Mouse (Mus musculus) CH12.LX (cell line): ENCODE measurements at regions not wholly inside any gene's neighbourhood (a gene's known extent, or its start where the extent isn't known, plus 50 kb on each side); places are given as distances from the start of the nearest gene placed in this dataset.

Source experiments
- DNase-seq: peaks from one replicate; pipeline ENCODE4 v3.0.0-alpha.2; 2013; ENCODE audit errors: extremely low read depth
- H3K27ac ChIP-seq: 2 replicates; pipeline ENCODE4 v1.5.1; 2012; ENCODE audit warnings: low read depth, mild to moderate bottlenecking, control low read depth, moderate library complexity; ENCODE audit not compliant: insufficient read depth
- H3K27me3 ChIP-seq: replicated peaks from 2 replicates; pipeline ENCODE3; 2012; ENCODE audit warnings: inconsistent platforms
- H3K36me3 ChIP-seq, 2 experiments: replicated peaks in 1 of 2; 2 replicates each; pipeline versions ENCODE3 to v1.6.1; 2012; ENCODE audit warnings: inconsistent platforms in 1 of 2, low read length in 1 of 2, mild to moderate bottlenecking in 1 of 2, mixed read lengths in 1 of 2, moderate library complexity in 1 of 2; ENCODE audit not compliant: control insufficient read depth in 1 of 2, insufficient read depth in 1 of 2
- H3K4me1 ChIP-seq, 2 experiments: 2 replicates each; pipeline ENCODE4 v1.6.1; 2012; ENCODE audit warnings: inconsistent platforms in 1 of 2, moderate library complexity in 1 of 2; ENCODE audit not compliant: insufficient read depth in 2 of 2, control insufficient read depth in 1 of 2
- H3K4me2 ChIP-seq: 2 replicates; pipeline ENCODE4 v1.6.1; 2012; ENCODE audit warnings: low read depth, mild to moderate bottlenecking, control low read depth; ENCODE audit not compliant: poor library complexity, insufficient read depth, severe bottlenecking
- H3K4me3 ChIP-seq, 3 experiments: fragments of 150-350 bp in 1 of 3; sonication (generic) in 1 of 3; replicated peaks in 1 of 3; 2 replicates each; pipeline versions ENCODE3 to v1.5.1; 2011 to 2012; ENCODE audit warnings: low read depth in 2 of 3, low read length in 2 of 3, mild to moderate bottlenecking in 2 of 3, moderate library complexity in 2 of 3, control low read depth in 1 of 3, improper control_type of control experiment in 1 of 3, inconsistent platforms in 1 of 3, mixed read lengths in 1 of 3; ENCODE audit not compliant: poor library complexity in 1 of 3
- H3K79me2 ChIP-seq: replicated peaks from 2 replicates; pipeline ENCODE4 v1.6.1; 2012; ENCODE audit warnings: mild to moderate bottlenecking, moderate library complexity; ENCODE audit not compliant: control insufficient read depth, poor library complexity, insufficient read depth, severe bottlenecking; ENCODE audit errors: extremely low read depth
- H3K9ac ChIP-seq: 2 replicates; pipeline ENCODE4 v1.6.1; 2012; ENCODE audit warnings: low read depth, mild to moderate bottlenecking, control low read depth, moderate library complexity; ENCODE audit not compliant: insufficient read depth
- H3K9me3 ChIP-seq: replicated peaks from 2 replicates; pipeline ENCODE3; 2012; ENCODE audit warnings: low read length, inconsistent platforms, mixed read lengths
- BHLHE40 ChIP-seq: IDR thresholded peaks from 2 replicates; pipeline ENCODE4 v1.6.1; 2011; ENCODE audit warnings: mild to moderate bottlenecking, low read depth, low read length, improper control_type of control experiment
- CHD1 ChIP-seq: IDR thresholded peaks from 2 replicates; pipeline ENCODE4 v1.6.1; 2012; ENCODE audit warnings: low read depth, low read length, improper control_type of control experiment, inconsistent platforms
- CHD2 ChIP-seq: IDR thresholded peaks from 2 replicates; pipeline ENCODE4 v1.6.1; 2011; ENCODE audit warnings: low read length, improper control_type of control experiment
- CTCF ChIP-seq, 2 experiments: IDR thresholded peaks in 1 of 2; conservative IDR thresholded peaks in 1 of 2; 2 replicates each; pipeline ENCODE4 v1.5.1; 2011 to 2012; ENCODE audit warnings: low read depth in 2 of 2, low read length in 2 of 2, improper control_type of control experiment in 1 of 2, inconsistent platforms in 1 of 2, mild to moderate bottlenecking in 1 of 2, moderate library complexity in 1 of 2
- E2F4 ChIP-seq: IDR thresholded peaks from 2 replicates; pipeline ENCODE4 v1.6.1; 2011; ENCODE audit warnings: low read depth, low read length, improper control_type of control experiment; ENCODE audit not compliant: insufficient replicate concordance
- ELF1 ChIP-seq: IDR thresholded peaks from 2 replicates; pipeline ENCODE4 v1.6.1; 2014; ENCODE audit warnings: low read depth, mild to moderate bottlenecking, inconsistent platforms, low read length, improper control_type of control experiment
- EP300 ChIP-seq: IDR thresholded peaks from 2 replicates; pipeline ENCODE4 v1.6.1; 2011; ENCODE audit warnings: low read length, improper control_type of control experiment
- IRF4 ChIP-seq: IDR thresholded peaks from 2 replicates; pipeline ENCODE4 v1.6.1; 2014; ENCODE audit warnings: low read depth, mild to moderate bottlenecking, inconsistent platforms, low read length, improper control_type of control experiment
- JUN ChIP-seq: IDR thresholded peaks from 2 replicates; pipeline ENCODE4 v1.6.1; 2011; ENCODE audit warnings: low read depth, mild to moderate bottlenecking, low read length, improper control_type of control experiment, moderate library complexity; ENCODE audit not compliant: insufficient read depth
- JUND ChIP-seq: conservative IDR thresholded peaks from 2 replicates; pipeline ENCODE4 v1.6.1; 2011; ENCODE audit warnings: low read depth, low read length, improper control_type of control experiment
- KAT2A ChIP-seq: IDR thresholded peaks from 2 replicates; pipeline ENCODE4 v1.6.1; 2012; ENCODE audit warnings: low read length, improper control_type of control experiment, inconsistent platforms; ENCODE audit not compliant: insufficient replicate concordance
- MAFK ChIP-seq: IDR thresholded peaks from 2 replicates; pipeline ENCODE4 v1.6.1; 2011; ENCODE audit warnings: low read length, improper control_type of control experiment; ENCODE audit not compliant: insufficient replicate concordance
- MAX ChIP-seq: IDR thresholded peaks from 2 replicates; pipeline ENCODE4 v1.6.1; 2011; ENCODE audit warnings: low read length, improper control_type of control experiment
- MAZ ChIP-seq: IDR thresholded peaks from 2 replicates; pipeline ENCODE4 v1.6.1; 2012; ENCODE audit warnings: low read depth, mild to moderate bottlenecking, inconsistent platforms, low read length, improper control_type of control experiment, moderate library complexity
- MXI1 ChIP-seq: IDR thresholded peaks from 2 replicates; pipeline ENCODE4 v1.6.1; 2011; ENCODE audit warnings: mild to moderate bottlenecking, low read depth, low read length, improper control_type of control experiment
- MYC ChIP-seq: IDR thresholded peaks from 2 replicates; pipeline ENCODE4 v1.6.1; 2011; ENCODE audit warnings: low read depth, mild to moderate bottlenecking, improper control_type of control experiment, low read length
- NELFE ChIP-seq: IDR thresholded peaks from 2 replicates; pipeline ENCODE4 v1.6.1; 2011; ENCODE audit warnings: low read depth, low read length, improper control_type of control experiment
- PAX5 ChIP-seq: IDR thresholded peaks from 2 replicates; pipeline ENCODE4 v1.6.1; 2012; ENCODE audit warnings: low read length, inconsistent platforms, mixed read lengths
- POLR2A ChIP-seq: IDR thresholded peaks from 2 replicates; pipeline ENCODE4 v1.6.1; 2011; ENCODE audit warnings: low read depth, mild to moderate bottlenecking, improper control_type of control experiment, low read length
- POLR2AphosphoS2 ChIP-seq: IDR thresholded peaks from 2 replicates; pipeline ENCODE4 v1.6.1; 2011; ENCODE audit warnings: low read depth, low read length, improper control_type of control experiment
- RAD21 ChIP-seq: IDR thresholded peaks from 2 replicates; pipeline ENCODE4 v1.6.1; 2011; ENCODE audit warnings: low read depth, mild to moderate bottlenecking, low read length, improper control_type of control experiment, moderate library complexity
- RCOR1 ChIP-seq: conservative IDR thresholded peaks from 2 replicates; pipeline ENCODE4 v1.6.1; 2012; ENCODE audit warnings: low read depth, mild to moderate bottlenecking, inconsistent platforms, low read length, improper control_type of control experiment
- SIN3A ChIP-seq: IDR thresholded peaks from 2 replicates; pipeline ENCODE4 v1.6.1; 2012; ENCODE audit warnings: low read length, improper control_type of control experiment, inconsistent platforms
- SMC3 ChIP-seq: IDR thresholded peaks from 2 replicates; pipeline ENCODE4 v1.6.1; 2011; ENCODE audit warnings: low read depth, low read length, improper control_type of control experiment
- TBP ChIP-seq: conservative IDR thresholded peaks from 2 replicates; pipeline ENCODE4 v1.6.1; 2011; ENCODE audit warnings: low read depth, low read length, improper control_type of control experiment
- UBTF ChIP-seq: IDR thresholded peaks from 2 replicates; pipeline ENCODE4 v1.6.1; 2012; ENCODE audit warnings: low read depth, mild to moderate bottlenecking, inconsistent platforms, low read length, improper control_type of control experiment, moderate library complexity
- USF1 ChIP-seq: IDR thresholded peaks from 2 replicates; pipeline ENCODE4 v1.6.1; 2014; ENCODE audit warnings: low read depth, mild to moderate bottlenecking, inconsistent platforms, low read length, improper control_type of control experiment
- USF2 ChIP-seq: conservative IDR thresholded peaks from 2 replicates; pipeline ENCODE4 v1.6.1; 2011; ENCODE audit warnings: low read depth, low read length, improper control_type of control experiment
- ZC3H11A ChIP-seq: IDR thresholded peaks from 2 replicates; pipeline ENCODE4 v1.6.1; 2012; ENCODE audit warnings: low read depth, mild to moderate bottlenecking, inconsistent platforms, low read length, improper control_type of control experiment
- ZMIZ1 ChIP-seq: IDR thresholded peaks from 2 replicates; pipeline ENCODE4 v1.6.1; 2012; ENCODE audit warnings: low read depth, mild to moderate bottlenecking, inconsistent platforms, low read length, improper control_type of control experiment
- ZNF384 ChIP-seq: IDR thresholded peaks from 2 replicates; pipeline ENCODE4 v1.6.1; 2012; ENCODE audit warnings: low read depth, low read length, improper control_type of control experiment, inconsistent platforms
- dilution Hi-C: fragments of 300-500 bp; cut with MboI; formaldehyde crosslinking; loops from 2 replicates; pipeline ENCODE4 v1.14.3; 2020; ENCODE audit warnings: low sequenced_read_pairs; ENCODE audit not compliant: extremely low pct_unique_long_range_greater_than_20kb, extremely low pct_ligation_motif_present
- in situ Hi-C: fragments of 300-500 bp; cut with MboI; formaldehyde crosslinking; loops from 3 replicates; pipeline ENCODE4 v1.14.3; 2019; ENCODE audit warnings: low sequenced_read_pairs, low pct_ligation_motif_present, low pct_unique_long_range_greater_than_20kb, mixed read lengths

DNA sequence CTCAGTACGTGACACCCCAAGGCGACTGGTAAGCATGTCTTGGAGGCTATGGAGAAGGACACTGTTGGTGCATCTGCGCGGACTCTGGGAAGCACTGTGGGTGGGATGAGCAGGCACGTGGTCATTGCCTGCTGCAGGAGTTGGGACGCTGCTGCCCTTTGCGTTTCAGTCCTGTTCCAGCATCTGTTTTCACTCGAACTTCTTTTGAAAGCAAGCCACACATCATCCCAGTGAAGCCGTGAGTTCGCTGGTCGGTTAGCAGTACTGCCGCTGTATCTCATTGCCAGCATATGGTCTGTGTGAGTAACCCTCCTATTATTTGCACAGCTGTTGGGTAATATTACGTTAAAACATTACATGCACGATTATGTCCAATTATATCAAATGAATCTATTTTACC lies 128.1 kb upstream of the C9orf72 start:
- in situ Hi-C loops, result no loop called here
- H3K9ac ChIP-seq, result no peak overlapping the region
- no peaks in the 10 kb centered on the region for H3K9me3 ChIP-seq
- dilution Hi-C loops, result no loop called here
- no peaks in the 10 kb centered on the region for H3K27me3 ChIP-seq
- no peaks in the 10 kb centered on the region for H3K4me1 ChIP-seq
- no peak overlapping the region for H3K4me2 ChIP-seq
- no peak overlapping the region for H3K27ac ChIP-seq
- no peaks in the 10 kb centered on the region for H3K36me3 ChIP-seq
- no peak overlapping the region for H3K4me3 ChIP-seq
- TF ChIP-seq PAX5 (no peak), USF1 (no peak), ELF1 (no peak), POLR2A (no peak), BHLHE40 (no peak), ZC3H11A (no peak), ZNF384 (no peak), CHD1 (no peak), CHD2 (no peak), USF2 (no peak), RCOR1 (no peak), JUN (no peak), NELFE (no peak), IRF4 (no peak), EP300 (no peak), MAFK (no peak), MAZ (no peak), MAX (no peak), KAT2A (no peak), POLR2AphosphoS2 (no peak)
- no peak for DNase-seq
- no peaks in the 10 kb centered on the region for H3K79me2 ChIP-seq

GRCm38 (mm10) chr4:35352606-35353005 lies 126.6 kb upstream of the C9orf72 start:
- Histone ChIP-seq H3K79me2 (no peaks in the 10 kb centered on the region), H3K27me3 (no peaks in the 10 kb centered on the region), H3K9ac (no peak overlapping the region), H3K4me2 (no peak overlapping the region), H3K4me1 (no peaks in the 10 kb centered on the region), H3K9me3 (no peaks in the 10 kb centered on the region), H3K4me3 (no peak overlapping the region), H3K27ac (no peak overlapping the region), H3K36me3 (no peaks in the 10 kb centered on the region)
- no peak for DNase-seq
- in situ Hi-C loops, result no loop called here
- TF ChIP-seq CTCF (conservative IDR thresholded peaks at IDR 0.05 in 1 of 2, IDR thresholded peaks at IDR 0.05 in 1 of 2; ENCODE audit: low read depth in 2 of 2, low read length in 2 of 2) (no peak), CHD2 (no peak), MYC (no peak), KAT2A (no peak), MXI1 (no peak), SMC3 (no peak), RAD21 (no peak), ELF1 (no peak), USF1 (no peak), ZNF384 (no peak), UBTF (no peak), NELFE (no peak), TBP (no peak), RCOR1 (no peak), ZC3H11A (no peak), E2F4 (no peak), JUND (no peak), SIN3A (no peak), MAX (no peak), ZMIZ1 (no peak)
- dilution Hi-C loops, result no loop called here
